Mouse (Mus musculus) hindbrain, embryonic 12.5 days (tissue): Measurements from ENCODE around the gene Lsm11. TPM values are rescaled to one million over a fixed set of nuclear protein-coding genes. Genes with fewer than 3 reads are reported as not detected.
A peak's percentile ranks its signal among the peaks of the same experiment; 100 is the strongest.
"Not testable (repeated sequence)": the region's sequence is repeated elsewhere in the genome, so short reads cannot be mapped to it uniquely, and the experiment has no call there.

Experiments used
- ATAC-seq: fragments of 200-750 bp; cut with Nextera tagmentation; 2 replicates; pipeline ENCODE4 v1.8.0; 2017; ENCODE audit warnings: moderate TSS enrichment; ENCODE audit not compliant: low FRiP score
- H3K27ac ChIP-seq: fragments of 300-500 bp; sonication (generic); 2 replicates; pipeline ENCODE4 v1.5.1; 2016; ENCODE audit warnings: mild to moderate bottlenecking
- H3K27me3 ChIP-seq: fragments of 300-500 bp; sonication (generic); 2 replicates; pipeline ENCODE4 v1.6.1; 2016; ENCODE audit warnings: mild to moderate bottlenecking
- H3K36me3 ChIP-seq: fragments of 300-500 bp; sonication (generic); 2 replicates; pipeline ENCODE4 v1.6.1; 2016; ENCODE audit warnings: mild to moderate bottlenecking
- H3K4me1 ChIP-seq: fragments of 300-500 bp; sonication (generic); 2 replicates; pipeline ENCODE4 v1.6.1; 2016
- H3K4me2 ChIP-seq: fragments of 300-500 bp; sonication (generic); replicated peaks from 2 replicates; pipeline ENCODE4 v1.6.1; 2016; ENCODE audit warnings: mild to moderate bottlenecking
- H3K4me3 ChIP-seq: fragments of 300-500 bp; sonication (generic); 2 replicates; pipeline ENCODE4 v1.5.1; 2016; ENCODE audit warnings: mild to moderate bottlenecking
- H3K9ac ChIP-seq: fragments of 300-500 bp; sonication (generic); 2 replicates; pipeline ENCODE4 v1.6.1; 2016; ENCODE audit warnings: mild to moderate bottlenecking, moderate library complexity
- H3K9me3 ChIP-seq: fragments of 300-500 bp; sonication (generic); replicated peaks from 2 replicates; pipeline ENCODE4 v1.6.1; 2016; ENCODE audit warnings: mild to moderate bottlenecking
- WGBS: fragments of 180-500 bp; shearing (Covaris S2); methylation state at CpG from one replicate; pipeline ENCODE4 v1.1.7; 2016; 5-methylcytosine and 5-hydroxymethylcytosine counted together
- polyA plus RNA-seq: library from polyadenylated mRNA; unstranded; fragments of >200 nt; fragmentation: Nextera tagmentation; extraction: Ambion mirVana; gene quantifications from 2 replicates; pipeline ENCODE4 v1.2.1, GENCODE M21; 2016

Gene Lsm11
- polyA plus RNA-seq, 1 experiment from 2014 or later: 16.9 TPM

DNA sequence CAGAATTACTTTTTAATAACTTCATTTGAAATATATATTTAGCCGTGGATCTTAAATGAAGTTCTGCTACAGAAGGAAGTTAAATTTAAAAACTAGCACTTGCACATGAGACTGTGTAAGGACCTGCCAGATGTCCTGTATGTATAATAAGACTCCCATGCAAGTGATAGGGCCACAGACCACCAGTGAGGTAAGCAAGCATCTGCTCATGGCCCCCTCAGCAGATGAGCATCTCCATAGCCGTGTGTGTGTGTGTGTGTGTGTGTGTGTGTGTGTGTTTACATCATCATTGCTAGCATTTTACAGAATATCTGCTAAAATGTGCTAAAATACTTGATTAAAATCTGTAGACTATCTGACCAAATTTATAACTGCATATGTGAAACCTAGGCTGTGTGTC is 47.3 kb downstream of the Lsm11 start:
- H3K9me3 ChIP-seq: no peaks in the 10 kb centered on the region
- H3K4me2 ChIP-seq: no peak overlapping the region
- no peak overlapping the region for H3K27ac ChIP-seq
- H3K27me3 ChIP-seq: no peaks in the 10 kb centered on the region
- ATAC-seq: no peak
- H3K9ac ChIP-seq: no peak overlapping the region
- H3K4me3 ChIP-seq: no peak overlapping the region
- WGBS: 93% methylated on average over 2 of the region's 2 CpGs
- peaks cover 47% of the 10 kb centered on the region for H3K36me3 ChIP-seq
- H3K4me1 ChIP-seq: no peaks in the 10 kb centered on the region

DNA sequence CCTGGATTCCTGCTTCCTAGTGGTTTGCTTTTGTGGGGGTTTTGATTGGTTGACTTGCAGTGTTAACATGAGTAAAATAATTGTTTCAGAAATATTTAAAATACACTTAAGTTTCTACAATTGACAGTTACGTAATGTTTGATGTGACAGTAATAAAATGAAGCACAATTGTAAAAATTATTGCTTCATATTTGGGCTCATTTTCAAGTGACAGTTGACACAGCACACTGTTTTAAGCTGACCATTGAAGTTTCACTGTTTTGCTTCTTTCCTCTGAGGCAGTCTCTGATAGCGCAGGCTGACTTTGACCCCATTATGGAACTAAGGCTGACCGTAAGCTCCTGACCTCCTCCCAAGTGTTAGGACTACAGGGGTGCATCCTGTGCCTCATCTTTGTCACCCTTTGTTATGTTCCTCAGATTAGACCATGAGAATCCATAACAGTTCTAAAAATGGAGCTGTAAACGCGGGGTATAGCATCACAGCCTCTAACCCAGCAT is 51.8 kb downstream of the Lsm11 start:
- H3K36me3 ChIP-seq: peaks cover 78% of the 10 kb centered on the region
- no peak overlapping the region for H3K9ac ChIP-seq
- H3K27me3 ChIP-seq: no peaks in the 10 kb centered on the region
- no peak overlapping the region for H3K27ac ChIP-seq
- 94% methylated on average over 5 of the region's 5 CpGs for WGBS
- no peak for ATAC-seq
- H3K4me1 ChIP-seq: no peaks in the 10 kb centered on the region
- no peak overlapping the region for H3K4me2 ChIP-seq
- H3K4me3 ChIP-seq: no peak overlapping the region
- H3K9me3 ChIP-seq: no peaks in the 10 kb centered on the region

DNA sequence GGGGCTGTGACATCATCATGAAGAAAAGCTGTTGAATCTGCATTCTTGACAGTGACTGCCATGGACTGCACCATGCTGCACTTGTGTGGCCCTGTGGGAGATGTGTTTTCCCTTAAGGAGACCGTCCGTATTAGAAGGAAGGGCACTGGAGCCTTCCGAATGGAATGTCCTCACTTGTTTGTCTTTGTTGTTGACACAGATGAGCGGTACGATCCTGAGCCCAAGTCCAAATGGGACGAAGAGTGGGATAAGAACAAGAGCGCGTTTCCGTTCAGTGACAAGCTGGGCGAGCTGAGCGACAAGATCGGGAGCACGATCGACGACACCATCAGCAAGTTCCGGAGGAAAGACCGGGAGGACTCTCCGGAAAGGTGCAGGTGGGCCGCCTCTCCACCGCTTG is 54.3 kb downstream of the Lsm11 start:
- Histone ChIP-seq H3K27me3 (no peaks in the 10 kb centered on the region), H3K9ac (no peak overlapping the region), H3K4me2 (no peak overlapping the region), H3K4me3 (no peak overlapping the region), H3K36me3 (peaks cover 74% of the 10 kb centered on the region), H3K9me3 (no peaks in the 10 kb centered on the region), H3K27ac (no peak overlapping the region), H3K4me1 (0 out of 2 replicates have a peak, but pooled peaks cover 3% of the 10 kb centered on the region)
- 91% methylated on average over 20 of the region's 20 CpGs for WGBS
- ATAC-seq: no peak

DNA sequence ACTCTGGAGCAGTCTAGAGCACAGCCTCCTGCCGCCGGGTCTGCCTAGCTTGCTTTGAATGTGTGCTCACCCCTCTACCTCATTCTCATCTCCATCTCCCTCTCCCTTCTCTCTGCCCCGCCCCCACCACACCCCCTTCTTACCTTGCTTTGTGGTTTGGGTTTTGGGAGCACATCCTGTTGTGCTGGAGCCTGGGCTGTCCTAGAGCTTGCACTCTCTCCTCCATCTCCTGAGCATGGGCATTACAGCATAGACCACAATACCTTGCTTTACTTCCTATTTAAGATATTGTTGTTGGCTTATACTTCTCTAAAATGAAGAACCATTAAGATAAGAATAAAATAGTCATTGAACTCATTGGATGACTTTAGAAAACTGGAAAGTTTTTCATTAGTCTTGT is 54.8 kb downstream of the Lsm11 start:
- Histone ChIP-seq H3K4me2 (no peak overlapping the region), H3K27ac (no peak overlapping the region), H3K4me3 (no peak overlapping the region), H3K27me3 (no peaks in the 10 kb centered on the region), H3K36me3 (peaks cover 72% of the 10 kb centered on the region), H3K4me1 (0 out of 2 replicates have a peak, but pooled peaks cover 3% of the 10 kb centered on the region), H3K9ac (no peak overlapping the region), H3K9me3 (no peaks in the 10 kb centered on the region)
- no peak for ATAC-seq
- WGBS: 92% methylated on average over 3 of the region's 3 CpGs

DNA sequence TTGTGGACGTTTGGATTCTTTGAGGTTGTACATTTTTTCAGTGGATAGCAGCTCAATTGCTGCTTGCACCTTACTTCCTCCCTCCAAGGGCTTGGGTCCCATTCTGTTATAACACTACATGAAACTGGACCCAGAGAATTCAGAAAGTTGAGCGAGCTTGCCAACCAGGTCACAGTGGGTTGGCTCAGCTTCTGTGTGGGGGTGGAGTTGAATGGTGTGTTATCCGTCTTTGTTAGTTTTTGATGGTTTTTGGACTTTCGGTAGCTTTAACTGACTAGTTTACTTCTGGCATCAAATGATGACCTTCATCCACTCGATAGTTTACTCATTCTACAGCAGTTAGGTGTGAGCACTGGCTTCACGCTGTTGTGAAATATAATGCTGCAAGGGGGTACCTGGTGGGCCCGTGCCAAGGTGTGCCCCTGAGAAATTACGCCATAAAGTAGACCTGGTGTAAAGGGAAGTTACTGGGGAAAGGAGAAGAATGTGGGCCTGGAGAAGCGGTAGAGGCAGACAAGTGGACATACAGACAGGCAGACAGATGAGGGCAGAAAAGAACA is 56.2 kb downstream of the Lsm11 start:
- Histone ChIP-seq H3K4me3 (no peak overlapping the region), H3K9ac (no peak overlapping the region), H3K4me1 (peaks cover 4% of the 10 kb centered on the region; the same call in 1 of the 2 replicates), H3K27me3 (no peaks in the 10 kb centered on the region), H3K27ac (no peak overlapping the region), H3K9me3 (no peaks in the 10 kb centered on the region), H3K4me2 (no peak overlapping the region), H3K36me3 (peaks cover 60% of the 10 kb centered on the region)
- ATAC-seq: no peak
- 92% methylated on average over 9 of the region's 9 CpGs for WGBS

DNA sequence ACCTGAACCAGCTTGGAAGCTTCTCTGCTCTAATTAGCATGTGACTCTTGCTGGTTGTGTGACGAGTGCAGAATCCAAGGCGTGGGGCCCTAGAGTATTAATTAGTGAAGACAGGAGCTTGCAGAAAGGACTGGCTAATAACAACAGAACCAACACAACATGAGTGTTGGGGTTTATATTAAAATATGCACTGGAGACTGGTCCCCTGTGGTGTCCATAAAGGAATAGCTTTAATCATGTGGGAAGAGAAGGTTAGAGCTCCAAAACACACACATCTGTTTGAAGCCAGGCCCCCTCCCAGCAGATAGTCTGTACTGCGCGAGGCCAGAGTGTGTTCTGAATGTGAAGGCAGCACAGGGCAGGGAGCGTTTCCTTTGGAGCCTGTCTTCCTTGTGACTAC is 58.1 kb downstream of the Lsm11 start:
- peak; percentile 63; the same call in 1 of the 2 replicates for ATAC-seq
- Histone ChIP-seq H3K27me3 (no peaks in the 10 kb centered on the region), H3K9ac (no peak overlapping the region), H3K4me1 (peaks cover 11% of the 10 kb centered on the region; the same call in 1 of the 2 replicates), H3K4me2 (no peak overlapping the region), H3K36me3 (peaks cover 42% of the 10 kb centered on the region), H3K27ac (no peak overlapping the region; the same call in 1 of the 2 replicates), H3K9me3 (no peaks in the 10 kb centered on the region), H3K4me3 (no peak overlapping the region)
- WGBS: 73% methylated on average over 5 of the region's 5 CpGs

DNA sequence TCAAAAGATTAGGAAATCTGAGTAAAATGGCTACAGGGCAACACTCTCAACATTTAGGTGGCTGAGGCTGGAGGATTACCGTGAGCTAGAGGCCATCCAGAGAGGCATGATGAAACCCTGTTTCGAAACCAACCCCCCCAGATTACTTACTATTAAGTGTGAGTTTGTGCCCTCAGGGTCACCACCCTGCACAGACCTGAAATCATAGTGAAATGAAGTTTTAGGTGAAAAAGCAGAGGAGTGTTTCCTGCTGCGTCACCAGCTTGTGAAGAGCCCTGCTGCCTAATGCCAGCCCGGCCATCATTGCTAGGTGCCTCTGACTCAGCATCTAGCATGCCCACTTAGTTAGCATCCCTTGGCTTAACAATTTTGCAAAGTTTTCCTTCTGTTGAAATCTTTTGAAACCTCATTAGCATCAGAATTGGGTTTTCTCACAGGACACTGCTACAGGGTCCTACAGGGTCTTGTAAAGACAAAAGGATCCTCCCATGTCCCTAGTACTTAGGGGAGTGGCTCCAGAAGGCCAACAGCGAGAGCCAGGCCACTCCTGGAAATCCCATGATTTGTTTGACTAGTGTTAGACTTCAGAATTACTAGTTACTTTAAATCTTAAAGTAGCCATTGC is 59.0 kb downstream of the Lsm11 start:
- Histone ChIP-seq H3K9me3 (no peaks in the 10 kb centered on the region), H3K4me3 (no peak overlapping the region), H3K27me3 (no peaks in the 10 kb centered on the region), H3K27ac (no peak overlapping the region), H3K4me1 (peaks cover 13% of the 10 kb centered on the region), H3K9ac (no peak overlapping the region), H3K4me2 (no peak overlapping the region), H3K36me3 (peaks cover 34% of the 10 kb centered on the region)
- no peak for ATAC-seq
- WGBS: 78% methylated on average over 5 of the region's 5 CpGs

DNA sequence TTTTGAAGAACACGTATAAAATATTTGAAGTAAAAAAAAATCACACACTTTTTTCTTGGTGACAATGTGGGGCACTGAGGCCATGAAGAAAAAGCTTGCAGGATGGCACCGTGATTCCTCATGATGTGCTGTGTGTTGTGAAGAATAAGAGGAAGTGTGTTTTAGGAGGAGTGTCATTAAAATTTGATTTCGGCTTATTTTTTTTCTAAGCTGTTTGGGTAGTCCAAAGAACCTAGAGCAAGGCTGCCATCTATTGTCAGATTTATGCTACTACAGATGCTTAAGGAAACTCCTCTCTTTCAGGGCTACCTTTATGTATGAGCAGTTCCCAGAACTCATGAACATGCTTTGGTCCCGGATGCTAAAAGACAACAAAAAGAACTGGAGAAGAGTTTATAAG is 60.7 kb downstream of the Lsm11 start:
- peaks cover 18% of the 10 kb centered on the region for H3K36me3 ChIP-seq
- H3K9ac ChIP-seq: no peak overlapping the region
- 68% methylated on average over 4 of the region's 4 CpGs for WGBS
- no peak overlapping the region for H3K4me2 ChIP-seq
- H3K9me3 ChIP-seq: no peaks in the 10 kb centered on the region
- H3K27me3 ChIP-seq: no peaks in the 10 kb centered on the region
- no peak for ATAC-seq
- no peak overlapping the region for H3K27ac ChIP-seq
- H3K4me3 ChIP-seq: no peak overlapping the region
- H3K4me1 ChIP-seq: peaks cover 25% of the 10 kb centered on the region

DNA sequence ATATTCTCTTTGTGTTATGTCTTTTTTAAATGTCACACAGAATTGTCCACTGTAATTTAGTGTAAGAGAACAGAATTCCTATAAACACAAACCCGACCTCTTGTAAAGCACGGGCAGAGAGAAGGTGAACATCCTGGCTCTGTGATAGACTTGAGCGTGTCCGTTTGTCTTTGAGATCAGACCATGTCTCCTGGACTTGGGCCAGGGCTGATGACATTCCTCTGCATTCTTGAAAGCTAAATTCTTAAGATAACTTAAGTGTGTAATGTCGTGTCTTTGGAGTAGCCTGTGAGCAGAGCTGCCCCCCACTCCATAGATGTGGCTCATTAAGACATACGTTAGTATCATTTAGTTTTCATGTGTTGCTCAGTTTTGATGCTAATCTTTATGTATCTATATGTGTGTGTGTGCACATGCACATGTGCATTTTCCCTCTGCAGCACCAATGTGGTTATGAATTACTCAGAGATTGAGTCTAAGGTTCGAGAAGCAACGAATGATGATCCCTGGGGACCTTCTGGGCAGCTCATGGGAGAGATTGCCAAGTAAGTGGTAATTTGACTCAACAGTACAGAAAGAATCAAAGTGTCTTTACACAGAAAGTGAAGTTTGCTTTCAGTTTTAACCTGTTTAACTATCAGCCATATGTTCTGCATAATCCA is 61.3 kb downstream of the Lsm11 start:
- Histone ChIP-seq H3K4me2 (no peak overlapping the region), H3K27me3 (no peaks in the 10 kb centered on the region), H3K4me3 (no peak overlapping the region), H3K4me1 (peaks cover 25% of the 10 kb centered on the region), H3K9ac (no peak overlapping the region), H3K9me3 (no peaks in the 10 kb centered on the region), H3K27ac (no peak overlapping the region), H3K36me3 (peaks cover 11% of the 10 kb centered on the region)
- 65% methylated on average over 8 of the region's 8 CpGs for WGBS
- no peak for ATAC-seq

DNA sequence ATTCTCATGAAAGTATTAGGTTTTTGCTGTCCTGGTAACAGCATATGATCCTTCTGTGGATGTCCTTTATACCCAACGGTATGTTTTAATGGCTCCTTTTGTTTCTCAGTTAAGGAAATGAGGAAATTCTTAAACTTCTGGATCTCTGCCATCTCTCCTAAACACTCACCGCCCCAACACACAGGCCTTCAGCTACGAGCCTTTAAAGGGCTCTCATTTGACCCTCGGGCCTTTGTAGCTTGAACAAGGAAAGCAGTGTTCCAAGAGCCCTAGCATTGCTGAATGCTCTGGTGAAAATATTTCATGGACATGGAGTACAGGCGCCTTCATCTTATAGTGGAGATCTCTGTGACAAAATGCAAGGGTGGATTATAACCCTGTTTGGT is 63.1 kb downstream of the Lsm11 start:
- WGBS: 46% methylated on average over 5 of the region's 5 CpGs
- H3K9ac ChIP-seq: no peak overlapping the region
- peaks cover 5% of the 10 kb centered on the region; the same call in 1 of the 2 replicates for H3K36me3 ChIP-seq
- no peaks in the 10 kb centered on the region for H3K27me3 ChIP-seq
- no peak overlapping the region for H3K4me3 ChIP-seq
- H3K9me3 ChIP-seq: no peaks in the 10 kb centered on the region
- ATAC-seq: peak; percentile 71
- H3K4me2 ChIP-seq: no peak overlapping the region
- H3K4me1 ChIP-seq: peaks cover 23% of the 10 kb centered on the region
- peak overlapping the region; percentile 57 for H3K27ac ChIP-seq

DNA sequence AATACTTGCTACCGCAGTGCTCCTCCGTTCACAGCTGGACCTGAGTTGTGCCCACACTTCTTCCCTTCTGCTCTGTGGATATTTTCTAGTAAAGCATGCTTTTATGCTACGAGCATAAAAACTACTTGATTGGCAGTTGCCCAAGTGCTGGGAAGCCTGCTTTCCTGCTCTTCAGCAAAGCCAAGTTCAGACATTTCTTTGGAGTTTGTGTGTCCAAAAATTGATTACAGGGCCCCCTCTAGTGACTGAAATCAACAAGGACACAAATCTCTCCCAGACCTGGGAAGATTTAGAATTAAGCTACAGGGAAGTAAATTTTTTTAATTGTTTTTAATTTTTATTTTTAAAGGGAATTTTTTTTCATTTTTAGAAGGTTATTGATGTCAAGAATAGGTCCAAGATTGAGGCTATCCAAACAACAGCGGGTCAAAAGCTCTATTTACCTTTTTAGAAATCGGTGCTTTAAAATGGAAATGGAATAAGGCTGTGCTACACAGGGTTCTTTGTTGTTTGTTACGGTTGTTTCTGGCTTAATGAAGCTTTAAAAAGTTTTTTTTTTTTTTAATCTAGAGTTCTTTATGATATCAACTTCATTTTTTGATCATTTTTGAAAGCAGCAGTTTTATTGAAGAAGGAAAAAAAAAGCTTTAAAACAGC is 63.6 kb downstream of the Lsm11 start:
- 0 out of 2 replicates have a peak, but pooled peaks have one; percentile 24 for ATAC-seq
- H3K4me3 ChIP-seq: no peak overlapping the region
- H3K4me1 ChIP-seq: peaks cover 22% of the 10 kb centered on the region
- whole genome bisulfite sequencing: 59% methylated on average over 6 of the region's 6 CpGs
- peak overlapping the region; percentile 57 for H3K27ac ChIP-seq
- H3K9ac ChIP-seq: no peak overlapping the region
- no peaks in the 10 kb centered on the region for H3K9me3 ChIP-seq
- no peaks in the 10 kb centered on the region for H3K27me3 ChIP-seq
- peaks cover 5% of the 10 kb centered on the region; the same call in 1 of the 2 replicates for H3K36me3 ChIP-seq
- no peak overlapping the region for H3K4me2 ChIP-seq

DNA sequence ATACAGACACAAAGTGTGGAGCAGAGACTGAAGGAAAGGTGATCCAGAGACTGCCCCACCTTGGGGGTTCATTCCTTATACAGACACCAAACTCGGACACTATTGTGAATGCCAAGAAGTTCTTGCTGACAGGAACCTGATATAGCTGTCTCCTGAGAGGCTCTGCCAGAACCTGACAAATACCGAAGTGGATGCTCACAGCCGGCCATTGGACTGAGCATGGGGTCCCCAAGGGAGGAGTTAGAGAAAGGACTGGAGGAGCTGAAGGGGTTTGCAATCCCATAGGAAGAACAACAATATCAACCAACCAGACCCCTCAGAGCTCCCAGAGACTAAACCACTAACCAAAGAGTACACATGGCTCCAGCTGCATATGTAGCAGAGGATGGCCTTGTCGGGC is 65.4 kb downstream of the Lsm11 start:
- 72% methylated on average over 4 of the region's 4 CpGs for WGBS
- H3K27ac ChIP-seq, ATAC-seq, H3K9me3 ChIP-seq, H3K27me3 ChIP-seq, H3K36me3 ChIP-seq, H3K9ac ChIP-seq, H3K4me2 ChIP-seq, H3K4me3 ChIP-seq: not testable (repeated sequence)
- peaks cover 22% of the 10 kb centered on the region for H3K4me1 ChIP-seq
